Mouse (Mus musculus): ENCODE results near the gene Cdc42ep1. TPM values are rescaled to one million over a fixed set of nuclear protein-coding genes. Genes with fewer than 3 reads are reported as not detected.

The Cdc42ep1 gene
- polyA plus RNA-seq, 2 experiments = 7.8 to 8.1 TPM

DNA sequence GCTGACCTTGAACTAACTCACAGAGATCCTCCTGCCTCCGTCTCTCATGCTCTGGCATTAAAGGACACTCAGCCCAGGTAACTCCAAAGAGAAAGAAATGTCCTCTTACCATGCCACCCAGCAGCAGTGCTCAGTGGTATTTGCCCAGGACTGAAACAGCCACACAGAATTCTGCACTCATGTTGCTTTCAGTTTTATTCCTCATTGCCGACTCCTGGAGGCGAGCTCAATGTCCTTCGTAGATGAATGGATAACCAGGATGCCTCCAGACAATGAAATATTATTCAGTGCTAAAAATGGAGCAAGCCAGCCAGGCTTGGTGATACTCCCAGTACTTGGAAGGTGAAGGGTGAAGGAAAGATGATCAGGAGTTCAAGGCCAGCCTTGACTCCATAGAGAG lies 28.8 kb upstream of the Cdc42ep1 start:
- Histone ChIP-seq H3K4me2 (ENCODE audit: low read depth) (no peak overlapping the region), H3K36me3 (replicated peaks; ENCODE audit: control insufficient read depth, insufficient read depth, low read depth) (no peaks in the 10 kb centered on the region), H3K4me1 (replicated peaks; ENCODE audit: control insufficient read depth in 2 of 2, insufficient read depth in 2 of 2, low read length in 1 of 2) (peaks cover 3 to 7% of the 10 kb centered on the region in 2 experiments; a peak in 3 of 4 replicates), H3K9ac (replicated peaks) (no peak overlapping the region), H3K27ac (no peak overlapping the region), H3K9me3 (ENCODE audit: control insufficient read depth, low read length) (no peaks in the 10 kb centered on the region), H3K27me3 (ENCODE audit: control insufficient read depth, insufficient read depth, low read length) (no peaks in the 10 kb centered on the region), H3K4me3 (ENCODE audit: insufficient read depth in 1 of 2, low read depth in 2 of 2, low read length in 2 of 2) (no peak overlapping the region)
- no peak for TF ChIP-seq CTCF (IDR thresholded peaks at IDR 0.05; ENCODE audit: low read depth)
- no peak for TF ChIP-seq EP300 (IDR thresholded peaks at IDR 0.05; ENCODE audit: low read depth)
- ATAC-seq (ENCODE audit: insufficient read depth) (no peak), DNase-seq (ENCODE audit: low read depth in 3 of 3, low spot score in 3 of 3) (no peak)
- 71% methylated on average over 4 of the region's 4 CpGs for WGBS (ENCODE audit: insufficient replicate concordance)

- Histone ChIP-seq H3K27me3 (ENCODE audit: control insufficient read depth, insufficient read depth, low read length) (no peaks in the 10 kb centered on the region), H3K36me3 (replicated peaks; ENCODE audit: control insufficient read depth, insufficient read depth, low read depth) (no peaks in the 10 kb centered on the region), H3K9me3 (ENCODE audit: control insufficient read depth, low read length) (no peaks in the 10 kb centered on the region), H3K9ac (replicated peaks) (no peak overlapping the region), H3K4me1 (replicated peaks; ENCODE audit: control insufficient read depth in 2 of 2, insufficient read depth in 2 of 2, low read length in 1 of 2) (peaks cover 3 to 7% of the 10 kb centered on the region in 2 experiments; a peak in 3 of 4 replicates), H3K4me3 (ENCODE audit: insufficient read depth in 1 of 2, low read depth in 2 of 2, low read length in 2 of 2) (no peak overlapping the region), H3K4me2 (ENCODE audit: low read depth) (no peak overlapping the region), H3K27ac (no peak overlapping the region)
- DNase-seq (ENCODE audit: low read depth in 3 of 3, low spot score in 3 of 3) = no peak
- TF ChIP-seq EP300 (IDR thresholded peaks at IDR 0.05; ENCODE audit: low read depth) = no peak
- TF ChIP-seq CTCF (IDR thresholded peaks at IDR 0.05; ENCODE audit: low read depth) = no peak
- 20% methylated on average over 11 of the region's 11 CpGs for WGBS (ENCODE audit: insufficient replicate concordance)
- ATAC-seq (ENCODE audit: insufficient read depth) = no peak
Observed at GRCm38 (mm10) chr15:78815314-78816073, 26.9 kb upstream of the Cdc42ep1 start.

GRCm38 (mm10) chr15:78816074-78816391 lies 26.4 kb upstream of the Cdc42ep1 start:
- Histone ChIP-seq H3K9ac (replicated peaks) (no peak overlapping the region), H3K27me3 (ENCODE audit: control insufficient read depth, insufficient read depth, low read length) (no peaks in the 10 kb centered on the region), H3K27ac (no peak overlapping the region), H3K4me2 (ENCODE audit: low read depth) (no peak overlapping the region), H3K9me3 (ENCODE audit: control insufficient read depth, low read length) (no peaks in the 10 kb centered on the region), H3K4me1 (replicated peaks; ENCODE audit: control insufficient read depth in 2 of 2, insufficient read depth in 2 of 2, low read length in 1 of 2) (peaks cover 3 to 7% of the 10 kb centered on the region in 2 experiments; a peak in 3 of 4 replicates), H3K4me3 (ENCODE audit: insufficient read depth in 1 of 2, low read depth in 2 of 2, low read length in 2 of 2) (no peak overlapping the region), H3K36me3 (replicated peaks; ENCODE audit: control insufficient read depth, insufficient read depth, low read depth) (no peaks in the 10 kb centered on the region)
- ATAC-seq (ENCODE audit: insufficient read depth) (no peak), DNase-seq (ENCODE audit: low read depth in 3 of 3, low spot score in 3 of 3) (no peak)
- no peak for TF ChIP-seq EP300 (IDR thresholded peaks at IDR 0.05; ENCODE audit: low read depth)
- TF ChIP-seq CTCF (IDR thresholded peaks at IDR 0.05; ENCODE audit: low read depth) = no peak
- 22% methylated on average over 6 of the region's 6 CpGs for WGBS (ENCODE audit: insufficient replicate concordance)

DNA sequence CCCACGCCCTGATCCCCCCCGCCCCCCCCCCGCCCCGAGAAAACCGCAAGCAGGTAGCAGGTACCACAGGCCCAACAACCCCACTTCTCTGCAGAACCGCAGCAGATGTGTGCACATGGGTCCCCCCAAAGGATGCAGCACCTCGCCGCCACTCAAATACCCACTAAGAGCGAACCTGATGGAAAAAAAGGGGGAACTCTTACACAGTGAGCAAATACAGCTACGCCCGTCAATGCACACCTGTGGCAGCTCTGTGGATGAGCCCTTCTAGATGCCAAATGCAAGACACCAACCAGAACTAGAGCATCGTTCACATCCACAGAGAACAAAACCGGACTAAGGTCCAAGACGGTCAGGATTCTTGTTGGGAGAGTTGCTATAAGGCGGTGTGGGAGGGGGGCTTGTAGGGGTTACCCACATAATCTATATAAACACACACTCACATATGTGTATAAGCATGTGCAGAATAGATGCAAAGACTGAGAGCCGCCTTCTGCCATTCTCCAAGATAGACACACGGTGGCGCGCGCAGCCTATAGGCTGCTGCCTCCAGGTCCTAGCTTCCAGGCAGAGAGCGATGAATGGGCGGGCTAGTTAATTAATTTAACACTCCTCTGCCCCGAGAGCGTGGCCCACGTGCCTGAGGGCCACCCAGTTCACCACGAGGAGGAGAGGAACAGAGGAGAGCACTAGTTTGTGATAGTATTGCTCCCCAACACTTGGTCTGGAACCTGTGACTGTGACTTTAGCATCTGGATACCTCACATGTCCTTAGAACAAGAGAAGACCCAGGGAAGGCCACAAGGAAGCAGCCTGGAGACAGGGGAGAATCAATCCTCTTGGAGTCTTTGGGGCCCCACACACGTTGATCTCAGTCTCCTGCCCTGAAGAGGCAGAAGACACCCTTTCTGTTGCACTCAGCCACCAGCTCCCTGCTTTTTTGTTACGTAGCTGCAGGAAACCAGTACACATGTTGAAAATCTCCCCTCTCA lies 15.9 kb upstream of the Cdc42ep1 start:
- Histone ChIP-seq H3K36me3 (replicated peaks; ENCODE audit: control insufficient read depth, insufficient read depth, low read depth) (no peaks in the 10 kb centered on the region), H3K27ac (no peak overlapping the region), H3K4me2 (ENCODE audit: low read depth) (no peak overlapping the region), H3K9me3 (ENCODE audit: control insufficient read depth, low read length) (no peaks in the 10 kb centered on the region), H3K9ac (replicated peaks) (no peak overlapping the region), H3K4me3 (ENCODE audit: insufficient read depth in 1 of 2, low read depth in 2 of 2, low read length in 2 of 2) (no peak overlapping the region), H3K27me3 (ENCODE audit: control insufficient read depth, insufficient read depth, low read length) (no peaks in the 10 kb centered on the region), H3K4me1 (replicated peaks; ENCODE audit: control insufficient read depth in 2 of 2, insufficient read depth in 2 of 2, low read length in 1 of 2) (peaks cover 0 to 5% of the 10 kb centered on the region in 2 experiments; a peak in 1 of 4 replicates)
- DNase-seq (ENCODE audit: low read depth in 3 of 3, low spot score in 3 of 3) (peak in 1 of 3 experiments; percentile 47), ATAC-seq (ENCODE audit: insufficient read depth) (no peak; the same call in 1 of the 2 replicates)
- 17% methylated on average over 28 of the region's 28 CpGs for WGBS (ENCODE audit: insufficient replicate concordance)
- TF ChIP-seq CTCF (IDR thresholded peaks at IDR 0.05; ENCODE audit: low read depth) (peak; percentile 90), EP300 (IDR thresholded peaks at IDR 0.05; ENCODE audit: low read depth) (no peak)

DNA sequence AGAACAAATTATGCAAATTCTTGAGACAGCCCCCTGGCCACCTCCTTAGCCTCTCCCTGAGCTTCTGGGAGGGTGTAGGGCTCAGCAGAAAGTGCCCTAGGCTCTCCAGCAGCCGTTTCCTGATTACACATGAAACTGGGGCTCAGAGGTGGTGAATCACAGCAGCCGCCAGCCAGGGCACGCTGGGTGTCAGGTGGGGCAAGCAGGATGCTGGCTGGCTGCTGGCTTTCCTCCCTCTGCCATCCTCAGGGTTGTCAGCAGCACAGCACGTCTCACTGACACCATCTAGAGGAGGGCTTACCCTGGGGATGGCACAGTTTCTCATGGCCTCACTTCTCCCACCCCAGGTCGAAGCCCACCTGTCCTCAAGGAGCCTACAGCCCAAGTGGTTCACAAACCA lies 14.1 kb upstream of the Cdc42ep1 start:
- DNase-seq (ENCODE audit: low read depth in 3 of 3, low spot score in 3 of 3) = no peak
- H3K4me1 ChIP-seq (replicated peaks; ENCODE audit: control insufficient read depth in 2 of 2, insufficient read depth in 2 of 2, low read length in 1 of 2) = peaks cover 0 to 6% of the 10 kb centered on the region in 2 experiments; a peak in 1 of 4 replicates
- ATAC-seq (ENCODE audit: insufficient read depth) = no peak
- no peak overlapping the region for H3K27ac ChIP-seq
- no peak overlapping the region for H3K9ac ChIP-seq (replicated peaks)
- TF ChIP-seq EP300 (IDR thresholded peaks at IDR 0.05; ENCODE audit: low read depth) (no peak), CTCF (IDR thresholded peaks at IDR 0.05; ENCODE audit: low read depth) (no peak)
- H3K4me3 ChIP-seq (ENCODE audit: insufficient read depth in 1 of 2, low read depth in 2 of 2, low read length in 2 of 2) = no peak overlapping the region
- WGBS (ENCODE audit: insufficient replicate concordance) = 31% methylated on average over 5 of the region's 5 CpGs
- H3K27me3 ChIP-seq (ENCODE audit: control insufficient read depth, insufficient read depth, low read length) = no peaks in the 10 kb centered on the region
- H3K4me2 ChIP-seq (ENCODE audit: low read depth) = no peak overlapping the region
- no peaks in the 10 kb centered on the region for H3K36me3 ChIP-seq (replicated peaks; ENCODE audit: control insufficient read depth, insufficient read depth, low read depth)
- no peaks in the 10 kb centered on the region for H3K9me3 ChIP-seq (ENCODE audit: control insufficient read depth, low read length)
